Mouse (Mus musculus): ENCODE data around the gene Lamc3.
"Not testable (repeated sequence)": the region's sequence is repeated elsewhere in the genome, so short reads cannot be mapped to it uniquely, and the experiment has no call there.

Lamc3 gene

DNA sequence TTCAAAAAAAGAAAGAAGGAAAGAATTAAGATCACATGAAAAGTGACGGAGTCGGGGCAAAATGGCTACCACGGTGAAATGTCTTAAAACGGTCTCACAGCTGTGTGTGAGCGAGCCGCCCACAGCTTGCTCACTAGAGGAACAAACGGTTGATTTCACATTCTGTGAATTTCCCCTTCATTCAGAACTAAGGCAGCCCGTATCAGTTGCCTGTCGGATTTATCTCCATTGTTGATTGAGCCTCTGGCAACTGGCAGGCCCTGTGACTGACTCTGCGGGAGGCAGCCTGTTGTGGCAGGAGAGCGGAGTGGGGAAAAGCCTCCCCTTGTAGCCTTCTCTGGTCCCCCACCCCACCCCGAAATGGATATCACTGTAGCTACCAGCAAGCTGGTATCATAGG lies 10.6 kb upstream of the Lamc3 start:
- no peak for DNase-seq (ENCODE audit: low read depth, low spot score)

GRCm38 (mm10) chr2:31878610-31879009 lies 8.5 kb upstream of the Lamc3 start:
- DNase-seq (ENCODE audit: low read depth, low spot score): no peak

DNA sequence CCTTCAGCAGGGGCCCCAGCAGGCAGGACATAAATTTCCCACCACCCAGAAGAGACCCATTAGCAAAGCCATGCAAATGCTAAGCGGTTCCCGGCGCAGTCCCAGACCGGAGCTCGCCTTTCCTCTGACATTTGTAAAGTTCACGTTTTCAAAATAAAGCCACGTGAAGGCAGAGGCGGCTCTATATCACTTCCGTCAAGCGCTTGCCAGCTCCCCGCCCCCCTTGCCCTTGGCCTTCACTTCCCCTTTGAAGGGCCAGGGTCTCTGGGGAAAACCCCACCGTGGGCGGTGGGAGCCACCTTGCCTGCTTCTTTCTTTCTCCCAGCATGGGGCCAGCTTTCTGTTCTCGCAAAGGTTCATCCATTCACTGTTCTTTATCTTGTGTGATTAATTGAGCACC lies 6.2 kb upstream of the Lamc3 start:
- DNase-seq (ENCODE audit: low read depth, low spot score): no peak

GRCm38 (mm10) chr2:31883061-31883460 lies 4.0 kb upstream of the Lamc3 start:
- no peak for DNase-seq (ENCODE audit: low read depth, low spot score)

DNA sequence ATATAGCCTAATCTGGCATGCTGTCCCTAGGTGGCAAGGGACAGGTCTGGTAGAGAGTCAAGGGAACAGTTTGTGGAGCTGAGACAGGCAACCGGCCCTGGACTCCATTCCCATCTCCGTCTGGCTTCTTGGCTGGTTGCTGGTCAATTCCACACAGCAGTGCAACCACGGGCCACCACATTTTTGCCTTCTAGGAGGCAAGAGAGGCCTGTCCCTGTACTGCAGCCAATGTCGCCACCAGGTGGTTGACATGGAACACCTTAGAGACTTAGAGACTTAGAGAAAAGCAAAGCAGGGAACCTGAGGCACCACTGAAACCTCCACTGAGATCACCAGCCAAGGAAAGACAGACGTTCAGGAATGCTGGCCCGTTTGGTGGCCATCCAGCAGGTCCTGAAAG lies 2.3 kb upstream of the Lamc3 start:
- no peak for DNase-seq (ENCODE audit: low read depth, low spot score)

GRCm38 (mm10) chr2:31888871-31889270 lies 1.8 kb downstream of the Lamc3 start:
- no peak for DNase-seq (ENCODE audit: low read depth, low spot score)

DNA sequence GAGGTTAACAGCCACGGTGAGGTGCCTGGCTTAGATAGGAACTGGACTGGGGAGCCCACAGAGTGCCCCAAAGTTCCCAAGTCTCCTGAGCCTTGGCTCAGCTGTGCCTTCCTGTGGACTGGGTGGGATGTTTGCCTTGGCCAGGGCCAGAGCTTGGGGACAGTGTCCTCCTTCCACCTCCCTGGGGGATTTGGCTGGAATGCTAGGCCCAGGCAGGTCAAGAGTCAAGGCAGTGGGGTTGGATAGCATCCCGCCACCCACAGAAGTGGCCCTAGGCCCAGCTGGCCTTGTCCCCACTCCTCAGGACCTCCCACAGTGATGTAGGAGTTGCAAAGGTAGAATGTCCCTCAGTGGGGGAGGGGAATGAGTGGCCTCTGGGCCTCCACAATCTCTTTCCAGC lies 4.1 kb downstream of the Lamc3 start:
- DNase-seq (ENCODE audit: low read depth, low spot score): no peak

DNA sequence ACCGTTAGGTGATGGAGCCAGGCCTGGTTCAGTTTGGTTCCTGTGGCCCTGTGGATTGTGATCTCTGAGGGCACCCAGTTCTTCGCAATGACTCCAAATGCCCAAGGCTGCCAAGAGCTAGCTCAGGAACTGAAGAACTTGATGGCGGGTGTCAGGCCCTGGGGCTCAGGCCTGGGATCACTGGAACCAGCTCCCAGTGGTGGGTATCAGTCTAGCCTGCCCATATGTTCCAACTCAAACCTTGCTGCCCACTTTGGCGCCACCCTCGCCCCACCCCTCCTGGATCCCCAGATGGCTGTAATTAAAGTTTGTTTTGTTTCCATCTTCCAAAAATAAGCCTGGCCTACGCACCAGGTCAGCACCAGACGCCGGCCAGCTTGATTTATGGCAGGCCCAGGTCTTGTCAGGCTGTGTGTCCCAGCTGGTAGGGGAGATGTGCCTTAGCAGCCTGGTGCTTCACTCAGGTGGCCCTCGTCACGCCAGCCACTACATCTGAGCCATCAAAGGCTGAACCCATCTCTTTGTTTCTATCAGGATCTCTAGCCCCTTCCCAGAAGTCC lies 6.1 kb downstream of the Lamc3 start:
- no peak for DNase-seq (ENCODE audit: low read depth, low spot score)

DNA sequence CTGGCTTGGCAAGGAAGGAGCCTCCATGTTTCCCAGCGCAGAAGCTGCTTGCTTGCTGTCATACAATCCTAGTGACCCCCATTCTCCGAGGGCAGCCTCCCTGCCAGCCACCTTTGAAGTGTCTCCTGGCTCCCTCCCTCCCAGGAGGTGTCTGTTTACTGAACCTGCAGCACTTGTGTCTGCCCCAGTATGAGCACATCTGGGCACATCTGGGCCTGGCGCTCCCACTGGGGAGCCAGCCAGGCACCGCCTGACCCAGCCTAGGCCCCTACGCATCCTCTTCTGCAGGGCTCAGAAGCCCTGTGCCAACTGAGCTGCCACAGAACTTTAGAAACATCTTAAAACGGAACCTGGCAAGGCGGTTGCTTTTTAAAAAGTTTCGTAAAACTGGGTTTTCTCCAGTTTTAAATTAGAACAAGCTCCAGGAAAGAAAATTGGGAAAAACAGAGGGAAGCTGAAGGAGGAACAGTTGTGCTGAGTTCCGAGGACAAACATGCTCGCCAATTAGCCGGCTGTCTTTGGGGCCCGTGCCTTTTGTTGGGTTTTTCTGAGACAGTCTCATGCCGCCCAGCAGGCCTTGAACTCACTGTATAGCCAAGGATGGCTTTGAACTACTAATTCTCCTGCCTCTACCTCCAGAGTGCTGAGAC lies 7.3 kb downstream of the Lamc3 start:
- DNase-seq (ENCODE audit: low read depth, low spot score): no peak

GRCm38 (mm10) chr2:31900932-31901331 lies 13.8 kb downstream of the Lamc3 start:
- DNase-seq (ENCODE audit: low read depth, low spot score): no peak

- DNase-seq (ENCODE audit: low read depth, low spot score): no peak
Measured at GRCm38 (mm10) chr2:31901659-31902362, 14.7 kb downstream of the Lamc3 start.

- no peak for DNase-seq (ENCODE audit: low read depth, low spot score)
Measured at GRCm38 (mm10) chr2:31904089-31904488, 17.0 kb downstream of the Lamc3 start.

DNA sequence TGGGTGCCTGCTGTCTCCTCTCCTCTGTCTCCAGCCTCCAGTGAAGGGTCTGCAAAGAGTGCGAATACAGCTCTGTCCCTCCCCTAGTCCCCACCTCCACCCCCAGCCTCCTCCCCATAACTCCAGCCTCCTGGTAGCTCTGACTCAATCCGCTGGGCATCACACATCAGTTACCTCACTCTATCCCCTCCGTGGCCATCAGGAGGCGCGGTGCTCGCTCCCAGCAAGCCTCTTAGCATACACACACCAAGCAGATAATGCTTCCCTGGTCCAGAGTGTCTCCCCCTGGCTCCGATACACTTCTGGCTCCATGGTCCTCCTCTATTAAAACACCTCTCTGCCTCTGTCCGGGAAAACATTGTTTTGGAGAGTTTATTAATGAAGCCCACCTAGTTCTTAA lies 17.5 kb downstream of the Lamc3 start:
- DNase-seq (ENCODE audit: low read depth, low spot score): no peak

GRCm38 (mm10) chr2:31905682-31906081 lies 18.6 kb downstream of the Lamc3 start:
- DNase-seq (ENCODE audit: low read depth, low spot score): no peak

GRCm38 (mm10) chr2:31906407-31906806 lies 19.3 kb downstream of the Lamc3 start:
- DNase-seq (ENCODE audit: low read depth, low spot score): no peak

DNA sequence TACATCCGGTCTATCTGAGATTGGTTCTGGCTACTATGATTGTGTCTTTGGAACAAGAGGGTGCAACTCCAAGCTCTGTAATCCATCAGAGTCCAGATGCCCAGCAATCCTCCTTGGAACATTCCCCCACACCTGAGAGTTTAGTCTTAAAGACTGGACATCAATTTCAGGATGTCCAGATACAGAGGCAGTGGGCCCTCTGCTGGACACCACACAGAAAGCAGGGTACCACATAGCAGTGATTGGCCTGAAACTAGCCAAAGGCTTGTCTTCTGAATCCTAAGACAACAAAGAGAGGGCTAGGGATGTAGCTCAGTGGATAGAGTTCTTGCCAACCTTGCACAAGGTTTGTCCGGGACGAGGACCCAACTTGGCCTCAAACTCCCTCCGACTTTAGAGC lies 25.5 kb downstream of the Lamc3 start:
- DNase-seq (ENCODE audit: low read depth, low spot score): no peak

DNA sequence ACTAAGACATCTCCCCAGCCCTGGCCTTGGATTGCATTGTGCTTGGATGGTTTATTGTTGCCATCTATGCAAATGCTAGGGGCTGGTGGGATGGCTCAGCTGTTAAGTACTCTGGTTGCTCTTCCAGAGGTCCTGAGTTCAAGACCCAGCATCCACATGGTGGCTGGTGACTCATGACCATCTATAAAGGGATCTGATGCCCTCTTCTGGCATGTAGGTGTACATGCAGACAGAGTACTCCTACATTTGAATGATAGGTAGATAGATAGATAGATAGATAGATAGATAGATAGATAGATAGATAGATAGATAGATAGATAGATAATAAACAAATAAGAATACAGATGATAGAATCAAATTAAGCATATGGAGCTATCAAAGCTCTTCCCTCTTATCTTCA lies 27.1 kb downstream of the Lamc3 start:
- DNase-seq (ENCODE audit: low read depth, low spot score): not testable (repeated sequence)

DNA sequence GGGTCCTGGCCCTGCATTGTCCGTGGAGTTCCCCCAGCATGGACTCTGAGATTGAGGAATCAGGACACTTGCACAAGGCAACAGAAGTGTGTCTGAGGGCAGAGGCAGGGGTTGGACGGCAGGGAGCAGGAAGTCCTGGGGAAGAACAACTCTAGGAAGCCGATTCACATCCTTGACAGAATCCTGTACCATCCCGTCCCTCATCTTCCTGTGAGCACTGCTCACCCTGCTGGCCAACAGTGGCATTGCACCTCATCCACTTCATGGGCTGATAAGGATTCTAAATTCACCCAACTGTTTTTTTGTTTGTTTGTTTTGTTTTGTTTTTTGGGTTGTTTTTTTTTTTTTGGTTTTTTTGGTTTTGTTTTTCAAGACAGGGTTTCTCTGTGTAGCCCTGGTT lies 28.0 kb downstream of the Lamc3 start:
- peak; percentile 49 for DNase-seq (ENCODE audit: low read depth, low spot score)

DNA sequence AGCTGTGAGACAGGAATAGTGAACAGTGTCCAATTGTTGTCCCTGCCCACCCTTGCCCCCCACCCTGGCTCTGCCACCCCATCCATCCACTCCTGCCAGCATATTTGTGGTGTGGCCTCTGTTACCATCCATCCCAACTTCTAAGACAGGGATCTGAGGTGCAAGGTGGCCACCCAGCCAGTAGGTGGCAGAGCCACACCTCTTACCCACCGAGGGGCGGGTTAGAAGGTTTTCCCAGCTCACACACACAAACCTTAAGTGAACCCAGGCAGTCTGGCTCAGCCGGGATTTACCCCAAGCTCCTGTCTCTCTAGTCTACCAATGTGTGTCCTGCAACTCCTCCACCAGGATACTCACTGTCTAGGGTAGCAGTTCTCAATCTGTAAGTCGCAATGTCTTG lies 30.5 kb downstream of the Lamc3 start:
- DNase-seq (ENCODE audit: low read depth, low spot score): no peak

DNA sequence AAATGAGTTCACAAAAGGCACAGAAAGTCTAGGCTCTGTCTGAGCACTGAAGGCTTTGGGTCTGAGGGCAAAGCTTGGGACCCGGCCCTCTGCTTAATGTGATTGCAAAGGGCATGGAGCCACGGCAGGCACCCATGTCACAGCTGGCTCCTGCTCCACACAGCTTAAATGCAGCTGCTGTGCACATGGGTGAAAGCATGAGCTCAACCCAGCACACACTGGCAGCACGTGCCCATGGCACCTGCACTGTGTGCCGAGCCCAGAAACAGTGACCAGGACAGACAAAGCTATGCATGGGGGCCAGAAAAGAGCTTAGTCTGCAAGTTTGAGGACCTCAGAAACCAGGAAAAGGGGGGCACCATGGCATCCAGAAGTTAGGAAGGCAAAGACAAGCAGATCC lies 36.6 kb downstream of the Lamc3 start:
- no peak for DNase-seq (ENCODE audit: low read depth, low spot score)

DNA sequence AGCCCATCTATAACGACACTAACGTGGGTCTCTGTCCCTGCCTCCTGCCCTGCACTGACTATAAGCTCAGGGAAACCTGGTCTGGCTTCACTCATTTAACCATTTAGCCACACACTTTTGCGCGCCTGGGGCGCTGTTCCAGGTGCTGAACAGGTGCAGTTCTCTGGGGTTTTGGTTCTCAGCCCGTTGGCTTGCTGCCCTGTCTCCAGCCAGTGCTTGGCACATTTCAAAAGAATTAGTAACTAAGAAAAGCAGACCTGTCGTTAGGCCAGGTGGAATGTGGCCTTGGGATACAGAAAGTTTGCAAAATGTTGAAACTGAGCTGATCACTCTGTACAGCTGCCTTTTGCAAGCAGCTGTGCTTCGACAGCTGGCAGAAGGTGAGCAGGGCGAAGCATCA lies 37.7 kb downstream of the Lamc3 start:
- DNase-seq (ENCODE audit: low read depth, low spot score): no peak

DNA sequence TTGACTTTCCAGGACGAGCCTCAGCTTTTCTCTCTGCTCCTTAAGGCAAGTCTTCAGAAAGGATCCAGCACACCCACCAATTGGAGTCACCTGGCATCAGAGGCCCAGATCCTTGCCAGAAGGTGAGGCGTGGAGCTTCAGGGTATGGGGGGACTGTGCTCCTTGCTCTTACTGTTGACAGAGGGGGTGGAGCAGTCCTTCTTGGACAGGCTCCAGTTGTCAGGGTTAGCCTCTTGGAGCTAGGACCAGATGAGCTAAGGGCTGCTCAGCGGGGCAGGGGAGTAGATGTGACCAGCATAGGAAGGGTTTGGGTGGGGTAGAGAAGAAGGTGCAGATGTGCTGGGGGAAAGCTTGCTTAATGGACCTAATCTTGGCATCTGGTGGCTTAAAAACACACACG lies 38.8 kb downstream of the Lamc3 start:
- DNase-seq (ENCODE audit: low read depth, low spot score): no peak

- DNase-seq (ENCODE audit: low read depth, low spot score): no peak
Measured at GRCm38 (mm10) chr2:31929664-31930063, 42.6 kb downstream of the Lamc3 start.

Data from retina, adult 2 months (tissue).